Mouse (Mus musculus): ENCODE measurements around the gene Krtap16-1.

Krtap16-1 gene

GRCm38 (mm10) chr11:99948175-99948574, 38.2 kb downstream of the Krtap16-1 start, which contains the start of gene Krtap9-5:
Gene Krtap9-5, plus strand, starts transcription at chr11:99948475.
- no peak for DNase-seq (ENCODE audit: low spot score)

DNA sequence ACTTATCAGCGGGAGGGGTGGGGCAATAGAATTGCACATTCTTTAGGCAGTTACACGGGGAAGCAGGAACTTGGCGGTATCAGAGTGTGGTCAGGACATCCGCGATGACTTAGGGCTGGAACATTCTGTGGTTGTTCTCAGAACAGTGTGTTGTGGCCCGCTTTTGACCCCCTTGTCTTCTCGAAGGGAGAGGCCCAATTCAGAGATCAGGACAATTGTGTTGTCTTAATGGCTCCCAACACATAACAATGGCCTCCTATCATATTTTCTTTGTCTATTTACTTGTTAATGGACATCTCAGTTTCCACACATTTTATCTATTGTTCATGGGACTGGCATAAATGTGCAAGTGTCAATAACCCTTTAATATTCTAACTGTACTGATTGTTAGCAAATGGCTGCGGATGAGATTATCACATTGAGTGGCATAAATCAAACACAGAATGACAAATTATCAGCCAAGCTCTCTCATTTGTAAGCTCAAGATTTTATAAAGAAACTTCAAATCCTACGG, 48.6 kb downstream of the Krtap16-1 start:
- no peak for DNase-seq (ENCODE audit: low spot score)

GRCm38 (mm10) chr11:99935991-99936390, 50.4 kb downstream of the Krtap16-1 start, which contains the start of gene Krtap31-2:
Gene Krtap31-2, plus strand, starts transcription at chr11:99936291.
- DNase-seq (ENCODE audit: low spot score), result no peak
